Mouse (Mus musculus) small intestine, adult 2 months (tissue): ENCODE data around the gene Olfr920.

Source experiments
- CTCF ChIP-seq: fragments of 200-500 bp; IDR thresholded peaks from 2 replicates; pipeline ENCODE4 v1.5.1; 2012; ENCODE audit warnings: low read depth, mild to moderate bottlenecking, control low read depth, inconsistent platforms, low read length, moderate library complexity, mixed read lengths; ENCODE audit not compliant: insufficient replicate concordance, insufficient read length; ENCODE audit errors: extremely low read depth
- POLR2A ChIP-seq: fragments of 200-500 bp; IDR thresholded peaks from 2 replicates; pipeline ENCODE4 v1.6.1; 2012; ENCODE audit warnings: low read depth, mild to moderate bottlenecking, control low read depth, inconsistent platforms, low read length, moderate library complexity

- TF ChIP-seq CTCF (no peak), POLR2A (no peak)
Measured at GRCm38 (mm10) chr9:38744619-38745315, 7.3 kb upstream of the Olfr920 start.
